Mouse (Mus musculus) yolk sac, embryonic 10.5 days (tissue): ENCODE measurements around the gene Gm20388.

ENCODE experiments used
- DNase-seq: peaks from one replicate; pipeline ENCODE4 v3.0.0-alpha.2; 2017; ENCODE audit warnings: low spot score

Gm20388 gene

DNA sequence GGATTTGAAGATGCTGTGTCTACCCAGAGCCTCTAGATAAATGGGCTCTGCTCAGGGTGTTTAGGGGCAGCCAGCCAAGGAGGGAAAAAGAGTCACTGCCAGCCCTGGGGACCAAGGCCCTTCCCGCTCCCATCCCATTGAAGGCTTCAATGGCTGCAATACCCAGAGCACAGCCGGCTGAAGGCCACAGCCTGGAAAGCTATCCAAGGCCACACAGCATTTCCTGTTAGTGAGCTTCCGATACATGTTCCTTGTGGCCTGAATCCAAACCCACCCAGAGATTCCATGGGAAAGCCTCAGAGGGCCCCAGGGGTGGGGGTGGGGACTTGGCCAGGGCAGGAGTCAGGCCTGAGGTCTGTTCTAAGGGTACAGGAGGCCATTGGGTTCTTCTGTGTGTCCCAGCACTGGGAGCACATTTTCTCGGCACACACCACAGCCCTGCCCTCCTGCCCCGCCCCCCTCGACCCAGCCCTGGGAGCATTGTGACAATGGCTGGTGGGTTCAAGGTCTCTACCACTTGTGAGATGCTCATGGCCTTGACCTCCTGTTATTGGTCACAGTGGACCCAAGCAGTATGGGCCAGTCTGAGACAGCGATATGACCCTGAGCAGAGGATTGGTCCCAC lies 294.2 kb downstream of the Gm20388 start:
- DNase-seq = no peak

DNA sequence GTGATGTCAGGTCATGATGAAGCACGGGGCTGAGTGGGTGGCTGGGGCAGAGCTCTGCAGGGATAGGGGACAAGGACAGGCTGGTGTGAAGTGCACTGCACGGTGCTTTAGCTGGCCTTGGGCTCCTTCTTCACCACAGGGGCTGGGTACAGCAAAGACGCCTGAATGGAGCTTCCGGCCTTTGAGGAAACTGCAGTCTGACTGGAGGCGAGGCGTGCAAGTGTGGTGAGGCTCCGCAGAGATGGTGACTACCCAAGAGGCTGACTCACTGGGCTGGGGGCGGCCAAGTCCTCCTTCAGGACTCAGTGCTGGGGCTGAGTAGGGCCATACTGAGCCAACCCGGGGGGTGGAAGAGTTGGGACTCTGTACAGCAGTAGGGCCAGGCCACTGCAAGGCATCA lies 295.3 kb downstream of the Gm20388 start:
- no peak for DNase-seq

GRCm38 (mm10) chr8:120207364-120207763 lies 296.7 kb downstream of the Gm20388 start:
- no peak for DNase-seq

DNA sequence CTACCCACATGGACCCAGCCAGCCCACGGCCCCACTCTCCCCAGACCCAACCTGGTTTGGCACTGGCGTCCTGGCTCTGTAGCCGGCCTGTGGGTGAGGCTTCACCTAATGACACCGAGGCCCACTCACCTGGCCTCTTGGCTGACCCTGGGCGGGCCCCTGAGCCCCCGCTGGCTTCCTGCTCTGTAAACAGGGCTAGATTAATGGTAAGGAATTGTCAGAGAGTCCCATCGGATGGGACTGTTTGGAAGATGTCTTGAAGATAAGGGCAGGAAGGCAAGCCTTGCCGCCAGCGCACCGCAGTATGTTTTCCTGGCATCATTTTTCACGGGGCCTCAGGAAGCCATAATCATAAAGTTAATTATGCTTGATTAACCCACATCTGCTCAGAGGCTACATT lies 297.5 kb downstream of the Gm20388 start:
- no peak for DNase-seq

DNA sequence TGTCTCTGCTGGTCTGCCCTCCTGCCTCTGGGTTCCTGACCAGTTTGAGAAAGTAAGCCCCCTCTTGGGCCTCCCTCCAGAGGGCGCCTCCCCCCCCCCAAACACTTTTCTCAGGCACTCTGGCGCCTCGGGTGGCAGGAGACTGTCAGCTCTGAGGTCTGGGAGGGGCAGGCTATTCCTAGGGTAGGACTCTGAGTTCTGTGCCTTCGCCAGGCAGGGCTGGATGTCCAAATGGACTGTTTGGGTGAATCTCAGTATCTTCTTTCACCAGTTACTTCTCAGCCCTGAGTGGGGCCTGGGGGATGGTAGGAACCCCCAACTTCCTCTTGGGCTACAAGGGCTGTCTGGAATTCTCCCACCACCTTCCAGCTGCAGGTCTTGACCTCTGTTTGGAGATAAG lies 300.7 kb downstream of the Gm20388 start:
- DNase-seq = peak; percentile 71

- no peak for DNase-seq
Measured at GRCm38 (mm10) chr8:120212596-120212995, 302.0 kb downstream of the Gm20388 start.

- no peak for DNase-seq
Measured at GRCm38 (mm10) chr8:120213229-120213628, 302.6 kb downstream of the Gm20388 start.

- no peak for DNase-seq
Measured at GRCm38 (mm10) chr8:120213939-120214338, 303.3 kb downstream of the Gm20388 start.

DNA sequence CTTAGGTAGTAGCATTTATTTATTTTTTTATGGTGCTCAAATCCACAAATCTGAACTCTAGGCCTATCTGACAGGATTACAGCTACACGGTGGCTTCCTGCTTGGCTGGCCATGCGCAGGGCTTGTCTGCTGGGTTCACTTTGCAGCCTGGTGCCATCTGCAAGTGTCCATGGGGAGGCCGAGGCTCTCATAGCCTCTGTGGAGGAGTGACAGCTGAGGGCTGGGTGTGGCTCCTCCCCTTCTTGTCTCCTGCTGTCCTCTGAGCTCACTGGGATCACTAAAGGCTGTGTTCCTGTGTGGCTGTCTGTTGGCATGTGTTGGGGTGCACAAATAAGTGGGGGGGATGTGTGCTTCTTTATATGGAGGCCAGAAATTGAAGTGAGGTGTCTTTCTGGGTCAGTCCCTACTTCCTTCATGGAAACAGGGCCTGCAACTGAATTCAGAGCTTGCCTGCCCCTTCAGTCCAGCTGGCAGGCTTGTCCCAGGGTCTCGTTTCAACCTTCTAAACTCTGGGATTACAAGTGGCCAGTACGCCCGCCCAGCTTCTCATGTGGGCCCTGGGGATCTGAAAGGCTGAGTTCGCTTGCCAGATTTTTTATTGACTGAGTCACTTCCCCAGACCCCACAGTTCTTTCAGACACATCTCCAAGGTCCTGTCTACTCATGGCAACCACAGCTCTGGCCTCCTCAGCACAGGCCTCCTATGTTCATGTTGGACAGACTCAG lies 304.9 kb downstream of the Gm20388 start:
- DNase-seq = no peak

GRCm38 (mm10) chr8:120216855-120217830 lies 306.5 kb downstream of the Gm20388 start:
- DNase-seq = peak; percentile 74

DNA sequence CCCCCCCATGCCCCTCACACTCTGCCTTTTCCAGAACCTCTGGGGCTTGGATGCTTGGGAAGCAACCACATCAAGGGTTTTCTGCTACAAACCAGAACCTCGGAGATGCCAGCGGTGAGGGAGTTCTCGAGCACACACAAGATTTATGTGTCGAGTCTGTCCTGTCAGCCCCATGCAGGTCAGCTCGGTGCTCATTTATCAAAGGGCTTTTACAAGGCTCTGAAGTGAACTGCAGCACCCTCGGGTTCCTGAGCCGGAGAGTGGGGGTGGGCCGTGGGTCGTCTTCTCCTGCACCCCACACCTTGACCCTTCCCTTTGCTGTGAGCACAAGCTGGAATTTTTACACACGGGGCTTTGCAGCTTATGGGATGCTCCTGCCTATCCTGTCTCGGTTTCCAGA lies 311.9 kb downstream of the Gm20388 start:
- peak; percentile 30 for DNase-seq

- DNase-seq = no peak
Measured at GRCm38 (mm10) chr8:120224521-120225420, 314.1 kb downstream of the Gm20388 start.

DNA sequence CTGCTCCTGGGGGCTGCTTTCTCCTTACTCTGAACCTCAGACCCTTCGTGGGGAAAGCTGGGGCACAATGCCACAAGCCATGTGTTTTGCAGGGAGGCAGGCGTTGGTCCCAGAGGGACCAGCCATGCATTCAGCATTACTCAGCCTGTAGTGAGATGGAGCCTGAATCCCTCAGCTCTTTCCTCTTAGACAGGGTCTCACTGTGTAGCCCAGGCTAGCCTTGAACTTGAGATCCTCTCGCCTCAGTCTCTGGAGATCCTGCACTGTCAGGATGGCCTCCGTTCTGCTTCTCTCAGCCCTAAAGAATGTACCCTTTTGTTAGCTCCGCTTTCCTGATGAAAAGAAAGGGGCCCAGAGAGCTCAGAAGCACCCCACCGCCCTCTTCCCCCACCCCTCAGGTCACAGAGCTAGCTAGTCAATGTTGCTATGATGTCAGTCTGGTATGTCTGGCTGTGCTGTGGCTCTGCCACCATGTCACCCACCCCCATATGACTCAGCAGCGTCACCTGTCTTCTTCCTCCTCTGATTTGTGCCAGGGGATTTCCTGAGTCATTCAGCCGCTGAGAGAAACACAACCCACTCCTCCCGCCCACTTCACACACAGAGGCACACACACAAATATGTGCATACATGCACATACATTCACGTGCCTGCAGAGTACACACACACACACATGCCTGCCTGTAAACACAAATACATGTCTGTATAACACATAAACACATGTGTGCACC lies 314.9 kb downstream of the Gm20388 start:
- DNase-seq = no peak

GRCm38 (mm10) chr8:120226700-120227577 lies 316.3 kb downstream of the Gm20388 start:
- no peak for DNase-seq

GRCm38 (mm10) chr8:120227578-120227876 lies 316.9 kb downstream of the Gm20388 start:
- no peak for DNase-seq

DNA sequence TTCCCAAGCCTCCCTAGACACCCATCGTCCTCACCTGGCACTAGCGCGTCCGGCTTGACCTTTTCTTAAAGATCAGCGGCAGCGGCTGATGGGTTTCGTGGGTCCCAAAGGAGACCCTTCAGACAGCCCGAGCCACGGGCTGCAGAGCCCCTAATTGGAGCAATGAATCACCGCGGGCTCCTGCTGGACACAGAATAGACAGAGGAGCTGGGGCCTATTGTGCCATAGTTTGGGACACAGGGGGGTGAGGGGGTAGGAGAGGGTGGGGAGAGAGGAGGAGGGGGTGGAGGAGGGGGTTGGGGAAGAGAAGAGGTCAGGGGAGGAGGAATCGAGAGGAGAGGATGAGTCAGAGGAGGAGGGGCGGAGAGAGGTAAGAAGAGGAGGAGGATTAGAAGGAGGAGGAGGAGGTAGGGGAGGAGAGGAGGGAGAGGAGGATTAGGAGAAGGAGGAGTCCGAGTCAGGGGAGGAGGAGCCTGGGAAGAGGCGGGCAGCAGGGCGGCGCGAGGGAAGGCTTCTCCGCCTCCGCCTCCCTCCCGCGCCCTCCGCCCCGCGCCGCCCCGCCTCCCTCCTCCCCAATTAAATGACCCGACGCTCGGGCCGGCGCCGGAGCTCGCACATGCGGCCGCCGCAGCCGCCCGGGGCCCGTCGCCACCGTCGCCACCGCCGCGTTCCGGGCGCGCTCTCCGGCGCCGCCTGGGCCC lies 317.4 kb downstream of the Gm20388 start, which contains the start of gene Gse1:
Gene Gse1, plus strand, starts transcription at position 566 of the 701 bp plus-strand sequence.
- peak; percentile 85 for DNase-seq

- DNase-seq = no peak
Measured at GRCm38 (mm10) chr8:120228781-120229573, 318.3 kb downstream of the Gm20388 start.

DNA sequence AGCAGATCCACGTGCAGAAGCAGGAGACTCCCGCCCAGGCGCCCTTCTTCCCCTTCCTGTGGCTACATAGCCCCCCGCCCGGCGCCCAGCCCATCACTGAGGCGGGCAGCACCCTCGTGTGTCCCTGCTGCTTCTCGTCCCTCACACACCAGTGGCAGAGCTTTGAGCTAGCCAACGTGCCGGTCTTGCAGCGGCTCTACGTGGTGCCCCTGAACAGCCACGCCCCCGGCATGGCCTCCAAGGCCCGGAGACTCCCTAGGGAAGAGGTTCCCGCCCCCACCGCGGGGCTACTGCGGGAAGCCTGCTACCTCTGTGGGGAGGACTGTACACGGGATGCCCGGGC lies 318.9 kb downstream of the Gm20388 start:
- DNase-seq = no peak

DNA sequence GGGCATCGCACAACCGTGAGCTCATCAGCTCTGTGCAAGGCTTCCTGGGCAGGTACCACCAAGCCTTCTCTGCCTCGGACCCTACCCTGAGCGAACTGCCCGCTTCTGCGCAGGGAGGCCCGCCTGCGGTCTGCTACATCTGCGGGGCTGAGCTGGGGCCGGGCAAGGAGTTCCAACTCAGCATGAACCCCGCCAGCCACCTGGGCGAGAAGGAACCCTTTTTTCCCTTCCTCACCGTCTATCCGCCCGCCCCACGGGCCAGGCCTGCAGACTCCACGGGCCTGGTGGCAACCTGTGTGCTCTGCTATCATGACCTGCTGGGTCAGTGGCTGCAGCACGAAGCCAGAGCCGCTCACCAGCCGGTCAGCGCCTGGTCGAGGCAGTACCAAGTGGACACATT lies 319.4 kb downstream of the Gm20388 start:
- DNase-seq = no peak
